Mouse (Mus musculus): ENCODE data around the gene Dcaf11.
A peak's percentile ranks its signal among the peaks of the same experiment; 100 is the strongest.

The Dcaf11 gene

DNA sequence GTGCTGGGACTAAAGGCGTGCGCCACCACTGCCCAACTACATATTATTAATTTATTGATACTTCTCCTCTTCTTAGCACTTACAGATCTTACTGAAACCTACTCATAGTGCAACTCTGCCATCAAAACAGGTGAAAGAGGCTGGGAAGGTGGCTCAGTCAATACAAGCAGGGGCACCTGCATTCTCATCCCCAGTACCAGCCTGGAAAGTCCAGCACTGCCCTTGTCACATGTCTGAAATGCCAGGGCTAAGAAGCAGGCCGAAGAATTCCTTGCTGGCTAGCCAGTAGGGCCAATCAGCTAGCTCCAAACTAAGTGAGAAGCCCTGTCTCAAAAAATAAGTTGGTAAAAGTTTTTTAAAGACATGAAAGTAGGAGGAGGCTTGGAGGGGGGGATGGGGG, 2.2 kb upstream of the Dcaf11 start:
- DNase-seq = no peak

DNA sequence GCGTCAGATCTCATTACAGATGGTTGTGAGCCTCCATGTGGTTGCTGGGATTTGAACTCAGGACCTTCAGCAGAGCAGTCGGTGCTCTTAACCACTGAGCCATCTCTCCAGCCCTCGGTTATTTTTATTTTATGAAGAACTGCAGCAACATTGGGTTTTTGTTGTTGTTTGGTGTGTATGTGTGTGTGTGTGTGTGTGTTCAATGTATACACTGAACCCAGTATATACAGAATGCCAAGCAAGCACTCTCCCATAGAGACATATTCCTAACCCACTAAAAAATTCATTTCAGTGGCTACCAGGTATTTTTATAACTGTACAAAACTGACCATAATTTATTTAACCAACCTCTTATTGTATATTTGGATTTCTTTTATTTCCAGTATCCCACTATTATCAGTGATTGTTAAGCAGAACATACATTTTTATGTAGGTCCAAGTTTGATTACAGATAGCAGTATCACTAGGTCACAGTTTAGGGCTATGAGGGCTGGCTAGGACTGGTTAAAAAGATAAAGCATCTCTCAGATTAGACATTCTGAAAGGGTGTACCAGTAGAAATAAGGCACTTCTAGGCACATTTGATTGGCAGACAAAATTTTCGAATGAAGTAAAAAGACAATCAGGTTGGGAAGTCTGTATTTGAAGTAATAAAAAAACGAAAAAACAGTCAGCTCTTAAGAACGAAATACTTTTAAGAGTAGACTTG, 912 bp upstream of the Dcaf11 start:
- no peak for DNase-seq

GRCm38 (mm10) chr14:55560202-55561073, 632 bp downstream of the Dcaf11 start, which contains the start of gene A730061H03Rik:
TSS of gene A730061H03Rik (minus strand) at chr14:55560406.
- DNase-seq = peak; percentile 100

GRCm38 (mm10) chr14:55561860-55562259, 2.1 kb downstream of the Dcaf11 start:
- no peak for DNase-seq

DNA sequence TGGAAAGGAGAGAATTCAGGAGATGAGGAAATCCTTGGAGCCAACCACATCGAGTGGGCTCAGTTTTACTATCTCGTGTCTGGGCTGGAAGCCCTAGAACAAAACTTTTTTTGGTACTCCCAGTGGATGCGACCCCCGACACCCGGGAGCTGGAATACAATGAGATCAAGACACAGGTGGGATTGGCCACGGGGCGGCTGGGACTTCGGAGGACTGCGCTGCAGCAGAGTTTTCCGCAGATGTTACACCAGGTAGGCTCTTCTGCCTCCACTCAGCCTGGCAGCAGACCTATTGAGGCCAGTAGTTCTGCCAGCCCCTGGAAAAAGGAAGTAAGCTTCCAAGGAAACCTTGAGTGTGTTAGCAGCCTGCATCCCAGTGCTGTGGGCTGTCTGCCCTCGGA, 3.4 kb downstream of the Dcaf11 start:
- no peak for DNase-seq

DNA sequence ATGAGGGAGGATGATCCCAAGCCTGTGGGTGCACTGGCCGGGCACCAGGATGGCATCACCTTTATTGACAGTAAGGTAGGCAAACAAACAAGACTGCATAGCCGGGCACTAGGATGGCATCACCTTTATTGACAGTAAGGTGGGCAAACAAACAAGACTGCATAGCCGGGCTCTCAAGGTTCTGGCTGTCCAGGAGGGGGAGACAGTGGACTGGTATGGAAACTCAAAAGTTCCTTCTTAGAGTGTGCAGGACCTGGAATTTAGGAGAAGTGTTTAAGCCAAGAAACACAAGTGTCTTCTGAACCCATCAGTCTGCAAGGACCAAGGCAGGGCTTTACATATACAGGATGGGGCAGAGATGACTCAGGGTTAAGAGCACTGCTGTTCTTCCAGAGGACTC, 5.9 kb downstream of the Dcaf11 start:
- no peak for DNase-seq

GRCm38 (mm10) chr14:55567496-55567895, 7.7 kb downstream of the Dcaf11 start:
- DNase-seq = no peak

DNA sequence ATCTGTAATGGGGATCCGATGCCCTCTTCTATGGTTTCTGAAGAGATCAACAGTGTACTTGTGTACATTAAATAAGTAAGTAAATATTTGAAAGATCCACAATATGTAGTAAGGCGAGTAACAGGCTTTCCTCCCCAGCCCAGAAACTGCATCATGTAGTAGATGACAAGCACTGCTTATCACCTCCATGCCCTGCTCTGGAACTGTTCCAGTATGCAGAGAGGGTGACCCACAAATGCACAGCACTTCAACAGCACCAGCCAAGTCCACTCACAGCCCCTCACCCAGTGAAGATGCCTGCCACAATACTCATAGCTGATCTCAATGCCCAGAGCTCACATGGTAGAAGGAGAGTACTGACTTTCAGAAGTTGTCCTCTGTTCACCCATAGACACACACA, 10.8 kb downstream of the Dcaf11 start:
- no peak for DNase-seq

GRCm38 (mm10) chr14:55571760-55572159, 12.0 kb downstream of the Dcaf11 start:
- no peak for DNase-seq

DNA sequence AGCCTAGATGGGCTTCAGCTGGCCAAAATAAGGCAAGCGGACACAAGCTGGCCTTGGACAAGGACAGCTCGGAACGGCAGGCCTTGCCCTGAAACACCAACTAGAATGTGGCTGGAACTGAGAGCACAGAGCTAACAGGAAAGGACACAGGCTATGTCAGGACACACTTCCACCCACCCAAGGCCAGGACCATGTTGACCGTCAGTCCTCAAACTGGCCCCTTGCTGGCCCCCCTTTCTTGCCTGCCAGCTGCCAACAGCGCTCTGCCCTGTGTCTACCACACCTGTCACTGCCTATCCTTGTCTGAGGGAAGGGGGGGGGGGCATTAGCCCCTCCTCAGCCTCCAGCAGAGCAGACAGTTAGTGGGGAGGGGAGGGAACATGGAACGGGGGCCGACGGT, 15.5 kb downstream of the Dcaf11 start, which contains the start of gene Fitm1:
Gene Fitm1 (plus strand): TSS at position 316 of the 400 bp plus-strand sequence.
- no peak for DNase-seq

GRCm38 (mm10) chr14:55575711-55576110, 15.9 kb downstream of the Dcaf11 start:
- DNase-seq = no peak

GRCm38 (mm10) chr14:55576376-55576775, 16.6 kb downstream of the Dcaf11 start:
- DNase-seq = peak; percentile 68

DNA sequence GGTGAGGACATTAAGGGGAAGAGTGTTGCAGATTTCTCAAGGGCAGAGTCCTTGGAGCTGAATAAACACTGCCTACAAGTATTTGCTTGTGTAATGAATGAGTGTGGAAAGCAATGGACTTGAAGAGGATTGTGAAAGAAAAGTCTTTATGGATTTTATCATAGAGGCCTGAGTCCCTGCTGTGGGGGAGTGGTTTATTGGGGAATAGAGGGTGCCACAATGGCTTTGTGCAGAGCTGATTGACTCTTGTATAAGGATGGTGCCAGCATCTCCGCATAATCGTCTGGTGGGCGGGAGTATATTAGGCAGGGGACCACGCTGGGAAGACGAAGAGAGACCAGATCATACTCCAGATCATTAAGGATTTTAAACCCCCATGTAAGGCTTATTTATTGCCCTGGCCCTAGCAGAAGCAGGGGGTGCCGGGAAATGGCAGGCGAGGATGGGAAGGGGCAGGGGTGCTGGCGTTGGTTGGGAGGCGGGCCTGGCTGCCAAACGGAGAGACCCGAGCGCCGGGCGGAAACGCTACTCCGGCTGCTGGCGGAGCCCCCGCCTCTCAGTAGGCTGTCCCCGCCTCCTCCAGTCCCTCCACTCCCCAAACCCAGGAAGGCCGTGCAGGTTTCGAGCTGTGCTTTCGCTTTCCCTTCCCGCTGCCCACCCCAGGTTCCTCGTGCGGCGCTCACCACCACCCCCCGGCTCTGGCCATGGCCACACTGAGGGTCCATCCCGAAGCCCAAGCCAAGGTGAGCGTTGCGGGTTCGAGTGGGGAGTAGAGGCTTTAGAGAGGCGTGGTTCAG, 18.3 kb downstream of the Dcaf11 start, which contains the start of gene Psme1:
Gene Psme1 (plus strand): TSS at position 253 of the 797 bp plus-strand sequence.
- DNase-seq = peak; percentile 84

GRCm38 (mm10) chr14:55578668-55579269, 19.0 kb downstream of the Dcaf11 start:
- DNase-seq = no peak

GRCm38 (mm10) chr14:55579511-55580496, 20.0 kb downstream of the Dcaf11 start:
- no peak for DNase-seq

GRCm38 (mm10) chr14:55580731-55581130, 20.9 kb downstream of the Dcaf11 start:
- no peak for DNase-seq

GRCm38 (mm10) chr14:55581981-55582681, 22.3 kb downstream of the Dcaf11 start:
- no peak for DNase-seq

GRCm38 (mm10) chr14:55584303-55584701, 24.5 kb downstream of the Dcaf11 start:
- DNase-seq = no peak

DNA sequence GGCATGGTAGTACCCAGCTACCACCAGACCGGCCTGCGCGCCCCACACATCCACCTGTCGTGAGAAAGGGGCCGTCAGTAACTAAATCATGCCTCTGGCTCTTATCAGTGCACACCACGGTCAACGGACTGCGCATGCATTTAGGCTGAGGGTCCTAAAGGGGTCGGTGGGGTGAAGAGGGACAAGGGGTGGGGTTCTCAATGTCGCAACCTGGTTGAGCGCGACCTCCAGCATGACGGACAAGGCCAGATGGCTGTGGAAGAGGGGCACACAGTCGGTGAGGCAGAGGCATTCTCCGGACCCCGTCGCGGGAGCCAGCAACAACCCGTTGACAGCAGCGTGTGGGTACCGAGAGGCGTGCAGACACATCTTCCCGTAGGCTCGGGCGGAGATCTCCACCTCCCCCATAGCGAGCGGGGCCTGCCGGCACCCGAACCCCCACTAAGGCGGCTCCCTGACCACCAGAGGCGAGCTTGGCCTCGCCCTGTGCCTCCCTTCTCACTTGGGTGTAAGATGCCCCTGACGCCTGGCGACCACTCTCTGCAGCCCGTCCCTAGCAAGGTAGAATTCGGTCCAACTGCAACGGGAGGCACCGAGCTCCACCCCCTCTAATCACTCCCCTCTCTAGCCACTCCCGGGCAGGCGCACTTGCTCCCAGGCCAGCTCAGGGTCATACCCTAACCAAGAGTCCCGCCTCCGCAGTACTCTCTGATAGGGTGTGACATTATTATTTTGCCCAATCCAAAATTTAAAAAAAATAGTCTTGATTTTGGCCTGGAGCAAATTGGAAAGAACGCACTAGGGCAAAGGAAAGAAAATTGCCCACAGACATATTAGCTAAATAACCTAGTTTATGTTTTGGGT, 25.1 kb downstream of the Dcaf11 start, which contains the start of gene Emc9:
Gene Emc9 (minus strand): TSS at position 601 of the 864 bp plus-strand sequence.
- peak; percentile 74 for DNase-seq

GRCm38 (mm10) chr14:55585566-55585960, 25.8 kb downstream of the Dcaf11 start:
- no peak for DNase-seq

All from layer of hippocampus, adult 9-11 months (tissue).